In genomic region chr9:54068777-54069176, GRCm38 (mm10) we compare ENCODE assay signal across 8 mouse cellular contexts. TPM values are rescaled to one million over a fixed set of nuclear protein-coding genes. Genes with fewer than 3 reads are reported as not detected.
DNase-seq lines count a peak whose midpoint lies in the region; ATAC-seq and TF ChIP-seq lines count a peak whose summit lies in the region.

No protein-coding gene starts in this region.

- peak overlapping the region; percentile 99 for H3K4me2 ChIP-seq in forebrain, embryonic 13.5 days
- H3K4me2 ChIP-seq in liver, embryonic 14.5 days (ENCODE audit: low read depth): peak overlapping the region; percentile 56
- peak overlapping the region; percentile 98 for H3K4me2 ChIP-seq in neural tube, embryonic 11.5 days (ENCODE audit: low read depth)

- no peaks in the 10 kb centered on the region for H3K9me3 ChIP-seq in forebrain, embryonic 13.5 days (replicated peaks)
- no peaks in the 10 kb centered on the region for H3K9me3 ChIP-seq in liver, embryonic 14.5 days (ENCODE audit: control insufficient read depth, low read length)
- H3K9me3 ChIP-seq in neural tube, embryonic 11.5 days (ENCODE audit: control insufficient read depth, low read length): no peaks in the 10 kb centered on the region

- H3K9ac ChIP-seq in forebrain, embryonic 13.5 days: peak overlapping the region; percentile 71
- no peak overlapping the region for H3K9ac ChIP-seq in liver, embryonic 14.5 days (replicated peaks)
- no peak overlapping the region for H3K9ac ChIP-seq in neural tube, embryonic 11.5 days (ENCODE audit: low read length)

- intact Hi-C loops in heart, postnatal 10 days (cut with DNase I): no loop called here

- DNase-seq in CD4-positive, CD25-positive, alpha-beta regulatory T cell, adult 2 months (ENCODE audit: low read depth, low spot score): peak; percentile 17
- DNase-seq in heart, postnatal 10 days: peak; percentile 85 to 88
- DNase-seq in kidney, postnatal 36 days: peak; percentile 87 to 92
- peak in 1 of 3 experiments; percentile 6 for DNase-seq in liver, embryonic 14.5 days (ENCODE audit: low read depth in 3 of 3, low spot score in 3 of 3)
- peak; percentile 54 for DNase-seq in neural tube, embryonic 11.5 days (ENCODE audit: low spot score)
- DNase-seq in urinary bladder, adult 2 months (ENCODE audit: low spot score): peak; percentile 51

- no peak for TF ChIP-seq CTCF in liver, embryonic 14.5 days (IDR thresholded peaks at IDR 0.05; ENCODE audit: low read depth)

- ATAC-seq in cerebellum, adult (ENCODE audit: insufficient number of reproducible peaks, low FRiP score, low TSS enrichment): peak; percentile 49; the same call in 1 of the 2 replicates
- peak; percentile 77 for ATAC-seq in forebrain, embryonic 13.5 days
- ATAC-seq in liver, embryonic 14.5 days (ENCODE audit: insufficient read depth): no peak
- ATAC-seq in neural tube, embryonic 11.5 days (ENCODE audit: insufficient read depth, low FRiP score, low TSS enrichment): no peak

- peak overlapping the region; percentile 55 for H3K4me3 ChIP-seq in forebrain, embryonic 13.5 days
- peak overlapping the region; percentile 28 to 50 for H3K4me3 ChIP-seq in liver, embryonic 14.5 days (ENCODE audit: insufficient read depth in 1 of 2, low read depth in 2 of 2, low read length in 2 of 2)
- H3K4me3 ChIP-seq in neural tube, embryonic 11.5 days (ENCODE audit: low read depth, low read length): peak overlapping the region; percentile 48

- TF ChIP-seq EP300 in liver, embryonic 14.5 days (IDR thresholded peaks at IDR 0.05; ENCODE audit: low read depth): no peak

- no peaks in the 10 kb centered on the region for H3K36me3 ChIP-seq in forebrain, embryonic 13.5 days (ENCODE audit: poor library complexity, severe bottlenecking)
- H3K36me3 ChIP-seq in liver, embryonic 14.5 days (replicated peaks; ENCODE audit: control insufficient read depth, insufficient read depth, low read depth): no peaks in the 10 kb centered on the region
- no peaks in the 10 kb centered on the region for H3K36me3 ChIP-seq in neural tube, embryonic 11.5 days (ENCODE audit: control insufficient read depth, insufficient read depth, low read length)

- H3K27ac ChIP-seq in forebrain, embryonic 13.5 days: no peak overlapping the region
- H3K27ac ChIP-seq in liver, embryonic 14.5 days: no peak overlapping the region
- no peak overlapping the region for H3K27ac ChIP-seq in neural tube, embryonic 11.5 days (ENCODE audit: low read depth, low read length)

- 0% methylated on average over 11 of the region's 11 CpGs for WGBS in forebrain, embryonic 13.5 days
- 1% methylated on average over 11 of the region's 11 CpGs for WGBS in liver, embryonic 14.5 days (ENCODE audit: insufficient replicate concordance)
- 2% methylated on average over 11 of the region's 11 CpGs for WGBS in neural tube, embryonic 11.5 days

- H3K4me1 ChIP-seq in forebrain, embryonic 13.5 days: peaks cover 23% of the 10 kb centered on the region
- H3K4me1 ChIP-seq in liver, embryonic 14.5 days (replicated peaks; ENCODE audit: control insufficient read depth in 2 of 2, insufficient read depth in 2 of 2, low read length in 1 of 2): no peaks in the 10 kb centered on the region
- H3K4me1 ChIP-seq in neural tube, embryonic 11.5 days (ENCODE audit: control insufficient read depth, insufficient read depth, low read length): no peaks in the 10 kb centered on the region

- H3K27me3 ChIP-seq in forebrain, embryonic 13.5 days: peaks cover 21% of the 10 kb centered on the region
- peaks cover 5% of the 10 kb centered on the region for H3K27me3 ChIP-seq in liver, embryonic 14.5 days (ENCODE audit: control insufficient read depth, insufficient read depth, low read length)
- H3K27me3 ChIP-seq in neural tube, embryonic 11.5 days (ENCODE audit: control insufficient read depth, insufficient read depth, low read length): peaks cover 8% of the 10 kb centered on the region

RNA-seq across cellular contexts. Expression of gene Tnfaip8l3, which starts 0.6 kb away (rescaled TPM):
- polyA plus RNA-seq in forebrain, embryonic 13.5 days (2015; fragmentation: Nextera tagmentation; extraction: Ambion mirVana): 0.12 and 0.19 TPM in 2 replicates
- under 1 TPM; 0.22 to 0.32 TPM for total RNA-seq in heart, postnatal 10 days (2021)
- 0.13 and 0.14 TPM in 2 replicates for polyA plus RNA-seq in liver, embryonic 14.5 days (2012; rRNA removed)
- 0.06 and 0.14 TPM in 2 replicates for polyA plus RNA-seq in liver, embryonic 14.5 days (2014; fragmentation: Nextera tagmentation; extraction: Ambion mirVana)
- 0.05 and 0.14 TPM in 2 replicates for polyA plus RNA-seq in neural tube, embryonic 11.5 days (2014; fragmentation: Nextera tagmentation; extraction: Ambion mirVana)
- 1.9 and 2.1 TPM in 2 replicates for polyA plus RNA-seq in urinary bladder, adult 2 months (2012; rRNA removed)

Comparison
In these comparisons a context has a peak if more than half of its experiments do, and no peak if none do; other contexts are left out.
1. ATAC-seq: peak in cerebellum, adult (single experiment) and forebrain, embryonic 13.5 days (single experiment); none in liver, embryonic 14.5 days (single experiment) and neural tube, embryonic 11.5 days (single experiment).
2. Peak in every context shown above with its lines, with median percentiles within 50 percentile points of each other: H3K4me2 ChIP-seq and H3K4me3 ChIP-seq.